Mouse (Mus musculus): Measurements from ENCODE around the gene Rbm28. TPM values are rescaled to one million over a fixed set of nuclear protein-coding genes. Genes with fewer than 3 reads are reported as not detected.

The Rbm28 gene
- total and polyA plus RNA-seq, 3 experiments = 37.6 to 103 (median 56.2) TPM

GRCm38 (mm10) chr6:29203096-29203495 is 38.3 kb upstream of the Rbm28 start:
- Histone ChIP-seq H3K27ac (ENCODE audit: insufficient read depth, low read depth) (no peak overlapping the region), H3K4me2 (ENCODE audit: insufficient read depth, low read depth, poor library complexity, severe bottlenecking) (no peak overlapping the region), H3K9me3 (replicated peaks; ENCODE audit: low read length) (no peaks in the 10 kb centered on the region), H3K4me1 (ENCODE audit: control insufficient read depth in 1 of 2, insufficient read depth in 2 of 2) (peaks cover 0 to 6% of the 10 kb centered on the region in 2 experiments; a peak in 2 of 4 replicates), H3K9ac (ENCODE audit: insufficient read depth, low read depth) (no peak overlapping the region), H3K36me3 (replicated peaks in 1 of 2; ENCODE audit: control insufficient read depth in 1 of 2, insufficient read depth in 1 of 2, low read length in 1 of 2) (peaks cover 44 to 70% of the 10 kb centered on the region in 2 experiments), H3K79me2 (replicated peaks; ENCODE audit: control insufficient read depth, extremely low read depth, insufficient read depth, poor library complexity, severe bottlenecking) (no peaks in the 10 kb centered on the region), H3K4me3 (replicated peaks in 1 of 3; ENCODE audit: low read depth in 2 of 3, low read length in 2 of 3, poor library complexity in 1 of 3) (no peak overlapping the region), H3K27me3 (replicated peaks) (no peaks in the 10 kb centered on the region)
- in situ Hi-C loops (cut with MboI; ENCODE audit: low pct_ligation_motif_present, low pct_unique_long_range_greater_than_20kb, low sequenced_read_pairs) = loop anchor here (5.0 to 10.0 kb wide), 2 partner anchors 36 to 72 kb away; partner anchors contain the start of genes Fam71f2, Hilpda and Rbm28
- no peak for TF ChIP-seq POLR2A (IDR thresholded peaks at IDR 0.05; ENCODE audit: low read depth, low read length)
- no peak for TF ChIP-seq MAX (IDR thresholded peaks at IDR 0.05; ENCODE audit: low read length)
- TF ChIP-seq RCOR1 (conservative IDR thresholded peaks at IDR 0.05; ENCODE audit: low read depth, low read length) = no peak
- no peak for TF ChIP-seq PAX5 (IDR thresholded peaks at IDR 0.05; ENCODE audit: low read length)
- no peak for TF ChIP-seq POLR2AphosphoS2 (IDR thresholded peaks at IDR 0.05; ENCODE audit: low read depth, low read length)
- TF ChIP-seq KAT2A (IDR thresholded peaks at IDR 0.05; ENCODE audit: insufficient replicate concordance, low read length) = no peak
- no peak for TF ChIP-seq ZNF384 (IDR thresholded peaks at IDR 0.05; ENCODE audit: low read depth, low read length)
- DNase-seq (ENCODE audit: extremely low read depth) = no peak
- dilution Hi-C loops (cut with MboI; ENCODE audit: extremely low pct_ligation_motif_present, extremely low pct_unique_long_range_greater_than_20kb, low sequenced_read_pairs) = no loop called here

- Histone ChIP-seq H3K27me3 (replicated peaks) (no peaks in the 10 kb centered on the region), H3K79me2 (replicated peaks; ENCODE audit: control insufficient read depth, extremely low read depth, insufficient read depth, poor library complexity, severe bottlenecking) (no peaks in the 10 kb centered on the region), H3K9me3 (replicated peaks; ENCODE audit: low read length) (no peaks in the 10 kb centered on the region), H3K4me1 (ENCODE audit: control insufficient read depth in 1 of 2, insufficient read depth in 2 of 2) (peaks cover 0 to 4% of the 10 kb centered on the region in 2 experiments; a peak in 1 of 4 replicates), H3K36me3 (replicated peaks in 1 of 2; ENCODE audit: control insufficient read depth in 1 of 2, insufficient read depth in 1 of 2, low read length in 1 of 2) (peaks cover 42 to 65% of the 10 kb centered on the region in 2 experiments), H3K9ac (ENCODE audit: insufficient read depth, low read depth) (no peak overlapping the region), H3K4me2 (ENCODE audit: insufficient read depth, low read depth, poor library complexity, severe bottlenecking) (no peak overlapping the region), H3K27ac (ENCODE audit: insufficient read depth, low read depth) (no peak overlapping the region), H3K4me3 (replicated peaks in 1 of 3; ENCODE audit: low read depth in 2 of 3, low read length in 2 of 3, poor library complexity in 1 of 3) (no peak overlapping the region)
- DNase-seq (ENCODE audit: extremely low read depth) = no peak
- dilution Hi-C loops (cut with MboI; ENCODE audit: extremely low pct_ligation_motif_present, extremely low pct_unique_long_range_greater_than_20kb, low sequenced_read_pairs) = no loop called here
- TF ChIP-seq MAFK (IDR thresholded peaks at IDR 0.05; ENCODE audit: insufficient replicate concordance, low read length) = no peak
- no peak for TF ChIP-seq SMC3 (IDR thresholded peaks at IDR 0.05; ENCODE audit: low read depth, low read length)
- no peak for TF ChIP-seq KAT2A (IDR thresholded peaks at IDR 0.05; ENCODE audit: insufficient replicate concordance, low read length)
- no peak for TF ChIP-seq MYC (IDR thresholded peaks at IDR 0.05; ENCODE audit: low read depth, low read length)
- no peak for TF ChIP-seq NRF1 (IDR thresholded peaks at IDR 0.05; ENCODE audit: low read depth, low read length)
- no peak for TF ChIP-seq TCF12 (IDR thresholded peaks at IDR 0.05; ENCODE audit: low read depth, low read length)
- no peak for TF ChIP-seq MAX (IDR thresholded peaks at IDR 0.05; ENCODE audit: low read length)
- no peak for TF ChIP-seq USF1 (IDR thresholded peaks at IDR 0.05; ENCODE audit: low read depth, low read length)
- TF ChIP-seq SIN3A (IDR thresholded peaks at IDR 0.05; ENCODE audit: low read length) = no peak
- TF ChIP-seq ZMIZ1 (IDR thresholded peaks at IDR 0.05; ENCODE audit: low read depth, low read length) = no peak
- no peak for TF ChIP-seq NELFE (IDR thresholded peaks at IDR 0.05; ENCODE audit: low read depth, low read length)
- TF ChIP-seq UBTF (IDR thresholded peaks at IDR 0.05; ENCODE audit: low read depth, low read length) = no peak
- no peak for TF ChIP-seq HCFC1 (IDR thresholded peaks at IDR 0.05; ENCODE audit: low read depth, low read length)
- TF ChIP-seq JUND (conservative IDR thresholded peaks at IDR 0.05; ENCODE audit: low read depth, low read length) = no peak
- no peak for TF ChIP-seq PAX5 (IDR thresholded peaks at IDR 0.05; ENCODE audit: low read length)
- no peak for TF ChIP-seq MXI1 (IDR thresholded peaks at IDR 0.05; ENCODE audit: low read depth, low read length)
- in situ Hi-C loops (cut with MboI; ENCODE audit: low pct_ligation_motif_present, low pct_unique_long_range_greater_than_20kb, low sequenced_read_pairs) = loop anchor here (5.0 to 10.0 kb wide), 2 partner anchors 35 to 73 kb away; partner anchors contain the start of genes Fam71f2, Hilpda and Rbm28
Observed at GRCm38 (mm10) chr6:29201988-29202387, 37.2 kb upstream of the Rbm28 start.
